Mouse (Mus musculus): Measurements from ENCODE around the gene Oas2. TPM values are rescaled to one million over a fixed set of nuclear protein-coding genes. Genes with fewer than 3 reads are reported as not detected.
"Not testable (repeated sequence)": the region's sequence is repeated elsewhere in the genome, so short reads cannot be mapped to it uniquely, and the experiment has no call there.

Oas2 gene
- polyA plus RNA-seq (2012; rRNA removed), result 18.5 and 22.4 TPM in 2 replicates

DNA sequence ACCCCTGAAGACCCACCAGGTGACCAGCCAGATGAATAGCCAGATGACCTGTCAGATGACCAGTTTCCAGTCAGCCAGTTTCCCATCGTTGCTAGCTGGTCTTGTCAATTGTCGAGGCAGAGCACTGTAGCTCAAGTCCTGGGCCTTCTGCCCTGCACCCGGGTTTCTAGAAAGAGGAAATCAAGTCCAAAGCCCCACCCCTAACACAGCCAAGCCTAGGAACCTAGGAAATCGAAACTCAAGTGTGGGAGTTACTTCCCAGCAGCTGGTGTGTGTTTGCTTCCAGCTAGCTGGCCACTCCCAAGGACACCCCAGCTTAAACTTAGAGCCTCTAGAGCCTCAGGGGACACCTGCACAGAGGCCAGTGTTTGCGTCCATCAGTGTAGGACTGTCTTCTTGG lies at the start of gene Oas2:
Oas2 (minus strand) TSS at position 166 of the 400 bp plus-strand sequence.
- no peaks in the 10 kb centered on the region for H3K36me3 ChIP-seq (ENCODE audit: control insufficient read depth, insufficient read depth, low read length)
- H3K4me1 ChIP-seq (replicated peaks; ENCODE audit: control insufficient read depth, insufficient read depth, low read length), result peaks cover 11% of the 10 kb centered on the region; the same call in 1 of the 2 replicates
- WGBS, result 18% methylated on average over 5 of the region's 5 CpGs
- no peak for DNase-seq
- H3K27me3 ChIP-seq (ENCODE audit: control insufficient read depth, insufficient read depth, low read length), result no peaks in the 10 kb centered on the region
- no peak within 1 kb of the TSS for H3K27ac ChIP-seq (ENCODE audit: control insufficient read depth, insufficient read depth, low read length)
- H3K4me3 ChIP-seq (ENCODE audit: control insufficient read depth, insufficient read depth, low read length), result peak within 1 kb of the TSS; percentile 24; the same call in 1 of the 2 replicates
- TF ChIP-seq POLR2A (IDR thresholded peaks at IDR 0.05; ENCODE audit: control insufficient read depth, extremely low read depth, insufficient read depth, low read length, poor library complexity) (no peak), CTCF (IDR thresholded peaks at IDR 0.05; ENCODE audit: borderline replicate concordance, control insufficient read depth, extremely low read depth, insufficient read depth, low read length, poor library complexity) (no peak)

DNA sequence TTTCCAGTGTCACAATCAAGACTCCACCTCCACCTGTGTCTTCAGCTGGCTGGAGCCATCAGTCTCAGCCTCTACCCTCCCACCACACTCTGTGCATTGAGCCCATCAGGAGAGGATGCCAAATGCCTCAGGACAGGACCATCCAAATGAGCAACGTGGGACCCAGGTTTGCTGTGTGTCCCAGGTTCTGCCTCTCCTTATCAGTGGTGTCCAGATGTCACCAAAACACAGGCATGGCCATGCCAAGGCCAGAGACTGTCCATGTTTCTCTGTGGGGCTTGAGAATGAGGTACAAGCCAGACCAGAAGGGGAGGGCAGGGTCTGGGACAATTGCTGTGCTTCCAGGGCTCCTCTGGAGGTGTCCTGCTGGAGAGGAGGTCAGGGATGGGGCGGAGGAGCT lies 49.3 kb upstream of the Oas2 start:
- not testable (repeated sequence) for H3K27me3 ChIP-seq (ENCODE audit: control insufficient read depth, insufficient read depth, low read length)
- 79% methylated on average over 2 of the region's 2 CpGs for WGBS

DNA sequence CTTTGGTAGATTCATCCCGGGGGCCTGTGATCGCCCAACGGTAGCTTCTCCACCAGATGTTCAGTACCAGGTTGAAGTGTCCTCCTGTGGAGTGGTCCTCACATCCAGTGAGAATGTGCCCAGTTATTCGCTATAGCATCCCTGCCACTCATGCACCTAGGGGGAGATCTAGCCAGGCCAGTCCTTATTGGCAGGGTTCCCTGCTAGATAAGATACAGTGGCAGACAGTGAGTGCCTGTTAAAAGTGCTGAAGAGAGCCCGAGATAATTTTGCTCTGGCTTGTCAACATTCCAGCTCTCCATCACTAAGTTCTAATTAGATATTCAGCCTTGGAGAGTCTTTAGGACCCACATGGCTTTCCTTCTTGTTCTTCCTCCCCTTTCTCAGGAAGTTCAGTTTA lies 48.5 kb upstream of the Oas2 start:
- H3K36me3 ChIP-seq (ENCODE audit: control insufficient read depth, insufficient read depth, low read length); H3K27me3 ChIP-seq (ENCODE audit: control insufficient read depth, insufficient read depth, low read length); H3K4me3 ChIP-seq (ENCODE audit: control insufficient read depth, insufficient read depth, low read length); DNase-seq; H3K27ac ChIP-seq (ENCODE audit: control insufficient read depth, insufficient read depth, low read length); H3K4me1 ChIP-seq (replicated peaks; ENCODE audit: control insufficient read depth, insufficient read depth, low read length): not testable (repeated sequence)
- 85% methylated on average over 5 of the region's 5 CpGs for WGBS

More for the DNA sequence above, 49.3 kb upstream of the Oas2 start:
- not testable (repeated sequence) for DNase-seq; H3K4me1 ChIP-seq (replicated peaks; ENCODE audit: control insufficient read depth, insufficient read depth, low read length); H3K27ac ChIP-seq (ENCODE audit: control insufficient read depth, insufficient read depth, low read length); H3K4me3 ChIP-seq (ENCODE audit: control insufficient read depth, insufficient read depth, low read length); H3K36me3 ChIP-seq (ENCODE audit: control insufficient read depth, insufficient read depth, low read length)

DNA sequence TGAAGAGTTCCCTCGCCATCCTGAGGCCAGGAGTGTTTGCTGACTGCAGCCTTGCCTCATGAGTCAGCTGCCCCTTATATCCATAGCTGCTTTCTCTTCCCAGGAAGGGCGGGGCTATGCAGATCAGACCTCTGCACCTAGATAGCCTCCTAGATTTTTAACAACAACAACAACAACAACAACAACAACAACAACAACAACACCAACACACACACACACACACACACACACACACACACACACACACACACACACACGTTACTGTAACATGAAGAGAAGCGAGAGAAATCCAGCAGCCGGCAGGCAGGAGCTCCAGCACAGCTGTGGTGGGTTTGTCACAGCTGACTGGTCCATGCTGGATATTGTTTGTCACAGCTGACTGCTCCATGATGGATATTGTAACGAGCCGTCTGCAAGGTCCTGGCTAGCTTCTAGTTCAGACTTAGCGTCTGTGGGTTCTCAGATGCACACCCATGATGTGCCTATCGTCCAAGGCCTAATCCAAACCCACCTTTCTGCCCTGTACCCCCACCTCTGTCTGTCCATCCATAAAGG lies 45.9 kb upstream of the Oas2 start, which contains the start of gene Oas1e:
Oas1e (minus strand) TSS at position 51 of the 555 bp plus-strand sequence.
- H3K4me3 ChIP-seq (ENCODE audit: control insufficient read depth, insufficient read depth, low read length); H3K27me3 ChIP-seq (ENCODE audit: control insufficient read depth, insufficient read depth, low read length): not testable (repeated sequence)
- WGBS, result 92% methylated on average over 9 of the region's 9 CpGs

DNA sequence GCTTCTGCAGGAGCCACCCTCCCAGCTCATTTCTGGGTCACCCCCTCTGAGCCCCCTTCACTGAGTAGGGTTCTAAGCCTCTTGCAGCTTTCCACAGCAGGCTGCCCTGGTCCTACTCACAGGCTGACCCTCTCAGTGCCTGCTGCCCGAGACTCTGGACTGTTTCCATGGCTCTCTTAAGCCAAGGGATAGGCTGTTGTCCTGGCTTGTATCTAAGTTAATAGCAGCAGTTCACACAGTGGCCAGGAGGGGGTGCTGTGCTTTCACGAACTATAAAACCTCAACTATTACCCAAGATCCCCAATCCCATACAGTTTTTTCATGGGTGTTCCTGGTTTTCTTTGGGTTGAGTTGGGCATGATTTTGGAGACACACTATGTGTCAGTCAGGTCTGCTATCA lies 43.4 kb upstream of the Oas2 start:
- Histone ChIP-seq H3K4me1 (replicated peaks; ENCODE audit: control insufficient read depth, insufficient read depth, low read length) (no peaks in the 10 kb centered on the region), H3K27ac (ENCODE audit: control insufficient read depth, insufficient read depth, low read length) (no peak overlapping the region), H3K36me3 (ENCODE audit: control insufficient read depth, insufficient read depth, low read length) (no peaks in the 10 kb centered on the region), H3K4me3 (ENCODE audit: control insufficient read depth, insufficient read depth, low read length) (no peak overlapping the region), H3K27me3 (ENCODE audit: control insufficient read depth, insufficient read depth, low read length) (no peaks in the 10 kb centered on the region)
- peak; percentile 47 for DNase-seq
- WGBS, result 9% methylated on average over 2 of the region's 2 CpGs
- no peak for TF ChIP-seq POLR2A (IDR thresholded peaks at IDR 0.05; ENCODE audit: control insufficient read depth, extremely low read depth, insufficient read depth, low read length, poor library complexity)
- TF ChIP-seq CTCF (IDR thresholded peaks at IDR 0.05; ENCODE audit: borderline replicate concordance, control insufficient read depth, extremely low read depth, insufficient read depth, low read length, poor library complexity), result peak; percentile 67; the same call in 1 of the 2 replicates

More for the DNA sequence above, 45.9 kb upstream of the Oas2 start, which contains the start of gene Oas1e:
- H3K36me3 ChIP-seq (ENCODE audit: control insufficient read depth, insufficient read depth, low read length); DNase-seq; H3K27ac ChIP-seq (ENCODE audit: control insufficient read depth, insufficient read depth, low read length); H3K4me1 ChIP-seq (replicated peaks; ENCODE audit: control insufficient read depth, insufficient read depth, low read length): not testable (repeated sequence)

DNA sequence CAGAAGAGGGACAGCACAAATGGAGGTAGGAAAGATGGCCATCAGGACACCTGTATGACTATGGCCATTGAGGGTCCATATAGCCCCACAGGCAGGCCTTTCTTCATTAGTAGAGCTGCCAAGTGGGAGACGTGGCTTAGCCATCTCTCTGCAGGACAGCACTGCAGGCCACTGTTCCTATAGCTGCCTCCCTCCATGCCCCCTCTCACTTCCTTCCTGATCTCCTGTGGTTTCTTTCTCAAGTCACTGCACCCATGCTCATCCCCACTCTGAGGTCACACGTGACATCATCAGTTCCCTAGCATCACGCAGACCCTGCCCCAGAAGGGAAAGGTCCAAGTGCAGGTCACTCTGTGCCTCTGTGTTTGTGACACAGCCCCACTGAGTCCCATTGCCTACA lies 37.4 kb upstream of the Oas2 start:
- no peaks in the 10 kb centered on the region for H3K27me3 ChIP-seq (ENCODE audit: control insufficient read depth, insufficient read depth, low read length)
- no peak for TF ChIP-seq CTCF (IDR thresholded peaks at IDR 0.05; ENCODE audit: borderline replicate concordance, control insufficient read depth, extremely low read depth, insufficient read depth, low read length, poor library complexity)
- 14% methylated on average over 3 of the region's 3 CpGs for WGBS
- no peak overlapping the region for H3K4me3 ChIP-seq (ENCODE audit: control insufficient read depth, insufficient read depth, low read length)
- peaks cover 6% of the 10 kb centered on the region for H3K4me1 ChIP-seq (replicated peaks; ENCODE audit: control insufficient read depth, insufficient read depth, low read length)
- no peaks in the 10 kb centered on the region for H3K36me3 ChIP-seq (ENCODE audit: control insufficient read depth, insufficient read depth, low read length)
- H3K27ac ChIP-seq (ENCODE audit: control insufficient read depth, insufficient read depth, low read length), result no peak overlapping the region
- DNase-seq, result no peak

DNA sequence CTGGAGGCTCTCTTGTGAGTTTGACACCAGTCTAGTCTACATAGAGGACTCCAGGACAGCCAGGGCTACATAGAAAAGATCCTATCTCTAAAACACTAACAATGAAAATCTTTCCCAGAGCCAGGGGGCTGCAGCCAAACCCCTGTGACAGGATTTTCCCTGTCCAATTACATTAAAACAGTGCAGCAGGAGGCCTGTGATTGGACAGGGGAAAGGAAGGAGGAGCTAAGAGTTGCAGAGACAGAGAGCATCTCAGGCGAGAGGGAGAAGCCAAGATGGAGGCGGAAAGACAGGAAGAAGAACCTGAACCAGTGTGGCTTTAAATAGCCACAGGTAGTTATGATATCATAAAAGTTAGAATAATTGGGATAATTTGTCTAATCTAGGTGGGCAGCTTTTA lies 32.8 kb upstream of the Oas2 start:
- DNase-seq, result no peak
- WGBS, result 88% methylated on average over 2 of the region's 2 CpGs
- Histone ChIP-seq H3K4me1 (replicated peaks; ENCODE audit: control insufficient read depth, insufficient read depth, low read length) (peaks cover 31% of the 10 kb centered on the region), H3K27ac (ENCODE audit: control insufficient read depth, insufficient read depth, low read length) (no peak overlapping the region), H3K4me3 (ENCODE audit: control insufficient read depth, insufficient read depth, low read length) (no peak overlapping the region), H3K27me3 (ENCODE audit: control insufficient read depth, insufficient read depth, low read length) (no peaks in the 10 kb centered on the region), H3K36me3 (ENCODE audit: control insufficient read depth, insufficient read depth, low read length) (no peaks in the 10 kb centered on the region)
- no peak for TF ChIP-seq POLR2A (IDR thresholded peaks at IDR 0.05; ENCODE audit: control insufficient read depth, extremely low read depth, insufficient read depth, low read length, poor library complexity)
- no peak for TF ChIP-seq CTCF (IDR thresholded peaks at IDR 0.05; ENCODE audit: borderline replicate concordance, control insufficient read depth, extremely low read depth, insufficient read depth, low read length, poor library complexity)
